Mouse (Mus musculus): ENCODE data around the gene Cdkn1a.
"Not testable (repeated sequence)": the region's sequence is repeated elsewhere in the genome, so short reads cannot be mapped to it uniquely, and the experiment has no call there.

The Cdkn1a gene

DNA sequence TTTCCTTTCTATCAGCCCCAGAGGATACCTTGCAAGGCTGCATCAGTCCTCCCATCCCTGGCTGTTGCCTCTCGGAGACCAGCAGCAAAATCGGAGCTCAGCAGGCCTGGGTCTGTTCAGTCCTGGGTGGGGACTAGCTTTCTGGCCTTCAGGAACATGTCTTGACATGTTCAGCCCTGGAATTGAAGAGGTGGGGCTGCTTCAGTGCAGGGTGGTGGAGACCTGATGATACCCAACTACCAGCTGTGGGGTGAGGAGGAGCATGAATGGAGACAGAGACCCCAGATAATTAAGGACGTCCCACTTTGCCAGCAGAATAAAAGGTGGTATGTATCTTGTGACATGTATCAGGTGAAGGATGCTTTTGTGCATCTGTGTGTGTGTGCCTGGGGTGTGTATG, at the start of gene Cdkn1a:
TSS of gene Cdkn1a (plus strand) at position 201 of the 400 bp plus-strand sequence.
- DNase-seq, result no peak

DNA sequence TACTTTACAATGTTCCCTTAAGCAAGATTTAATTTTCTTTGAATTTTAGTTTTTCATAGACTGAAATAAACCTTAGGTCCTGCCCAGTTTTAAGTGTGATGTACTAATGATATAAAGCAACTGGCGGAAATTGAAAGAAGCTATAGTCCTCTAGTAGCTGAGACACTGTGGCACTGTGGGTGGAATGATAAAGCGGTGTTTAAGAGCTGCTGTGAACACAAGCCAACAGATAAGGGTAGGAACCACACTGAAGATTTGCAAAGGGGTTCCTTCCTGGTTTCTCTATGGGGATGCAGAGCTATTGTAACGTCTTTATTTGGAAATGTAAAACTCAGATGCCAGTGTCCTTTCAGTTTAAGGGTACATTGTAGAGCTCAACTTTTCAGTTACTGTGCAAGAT, 49.1 kb upstream of the Cdkn1a start:
- not testable (repeated sequence) for DNase-seq

DNA sequence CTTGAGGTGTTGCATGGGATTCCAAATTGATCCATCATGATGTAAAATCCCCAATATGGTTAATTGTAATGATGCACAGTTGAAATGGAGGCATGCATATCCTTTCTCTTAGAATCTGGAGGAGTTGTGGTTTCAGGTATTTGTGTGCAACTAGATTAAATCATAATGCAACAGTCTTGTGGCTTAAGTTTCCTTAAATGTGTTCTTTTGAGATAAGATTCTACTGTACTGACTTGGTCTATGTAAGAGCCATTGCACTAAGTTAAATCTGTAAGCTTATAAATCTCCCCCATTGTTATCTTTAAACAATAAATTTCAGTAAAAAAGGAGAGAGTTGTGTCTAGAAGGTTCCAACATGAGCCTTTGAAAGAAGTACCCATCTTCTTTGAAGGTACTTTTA, 48.2 kb upstream of the Cdkn1a start:
- DNase-seq, result no peak

DNA sequence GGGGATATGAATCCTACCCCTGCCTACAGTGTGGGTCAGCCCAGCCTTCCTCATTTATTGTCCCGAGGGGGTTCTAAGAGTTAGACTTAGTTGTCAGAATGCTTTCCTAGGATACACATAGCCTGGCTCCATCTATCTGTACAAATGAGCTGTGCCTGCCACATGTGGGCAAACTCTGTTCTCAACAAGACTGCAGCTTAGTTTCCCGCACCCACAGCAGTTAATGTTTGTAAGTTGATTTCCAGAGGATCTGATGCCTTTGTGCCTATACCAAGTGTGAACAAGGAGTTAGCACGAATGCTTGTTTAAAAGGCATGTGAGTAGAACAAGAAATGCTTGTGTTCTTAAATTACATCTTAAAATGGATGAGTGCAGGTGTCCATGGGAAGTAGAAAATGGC, 47.2 kb upstream of the Cdkn1a start:
- no peak for DNase-seq

DNA sequence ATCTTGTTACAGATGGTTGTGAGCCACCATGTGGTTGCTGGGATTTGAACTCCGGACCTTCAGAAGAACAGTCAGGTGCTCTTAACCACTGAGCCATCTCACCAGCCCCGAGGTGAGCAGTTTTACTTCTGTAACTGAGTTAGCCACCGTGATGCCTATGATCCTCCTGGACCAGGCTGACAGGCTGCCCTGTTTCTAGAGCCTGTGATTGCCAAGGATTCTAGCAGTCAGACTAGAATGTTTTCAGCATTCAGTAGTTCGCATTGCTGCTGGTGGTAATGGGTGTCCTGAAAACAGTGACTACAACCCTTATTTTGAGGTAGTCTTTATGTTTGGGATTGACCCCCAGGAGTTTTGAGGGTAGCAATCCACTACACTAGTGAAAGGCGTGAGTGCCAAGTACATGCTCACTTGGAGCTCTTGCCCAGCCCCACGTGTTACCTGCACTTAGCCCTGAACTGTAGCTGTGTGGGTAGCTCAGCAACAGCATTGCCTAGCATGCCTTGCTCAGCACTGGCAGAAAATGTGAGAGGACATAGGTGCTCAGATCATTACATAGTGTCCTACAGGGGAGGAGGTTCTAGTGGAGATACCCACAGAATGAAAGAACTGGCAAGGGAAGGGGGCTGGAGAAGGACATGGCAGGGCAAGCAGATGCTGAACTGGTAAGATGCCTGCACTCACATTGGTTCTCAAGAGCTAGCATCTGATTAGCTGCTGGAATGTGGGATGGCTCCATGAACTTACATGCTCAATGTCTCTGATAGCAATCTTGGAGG, 46.4 kb upstream of the Cdkn1a start:
- DNase-seq, result no peak

DNA sequence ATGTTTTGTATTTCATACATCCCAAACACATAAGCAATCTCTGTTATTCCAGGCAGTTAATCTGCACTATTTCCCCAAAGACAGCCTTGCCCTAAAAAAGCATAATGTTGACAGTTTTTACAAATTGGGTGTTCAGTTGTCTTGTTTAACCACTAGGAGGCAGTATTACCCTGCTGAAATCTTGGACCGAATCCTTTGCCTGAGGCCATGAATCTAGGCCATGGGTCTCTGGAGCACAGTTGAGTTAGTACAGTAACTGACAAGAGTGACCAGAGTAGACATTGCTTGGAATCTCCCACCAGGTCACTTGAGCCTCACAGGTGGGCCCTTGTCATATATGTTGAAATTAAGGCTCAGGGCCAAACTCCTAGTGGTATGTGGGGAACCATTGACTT, 45.9 kb upstream of the Cdkn1a start:
- DNase-seq, result no peak

DNA sequence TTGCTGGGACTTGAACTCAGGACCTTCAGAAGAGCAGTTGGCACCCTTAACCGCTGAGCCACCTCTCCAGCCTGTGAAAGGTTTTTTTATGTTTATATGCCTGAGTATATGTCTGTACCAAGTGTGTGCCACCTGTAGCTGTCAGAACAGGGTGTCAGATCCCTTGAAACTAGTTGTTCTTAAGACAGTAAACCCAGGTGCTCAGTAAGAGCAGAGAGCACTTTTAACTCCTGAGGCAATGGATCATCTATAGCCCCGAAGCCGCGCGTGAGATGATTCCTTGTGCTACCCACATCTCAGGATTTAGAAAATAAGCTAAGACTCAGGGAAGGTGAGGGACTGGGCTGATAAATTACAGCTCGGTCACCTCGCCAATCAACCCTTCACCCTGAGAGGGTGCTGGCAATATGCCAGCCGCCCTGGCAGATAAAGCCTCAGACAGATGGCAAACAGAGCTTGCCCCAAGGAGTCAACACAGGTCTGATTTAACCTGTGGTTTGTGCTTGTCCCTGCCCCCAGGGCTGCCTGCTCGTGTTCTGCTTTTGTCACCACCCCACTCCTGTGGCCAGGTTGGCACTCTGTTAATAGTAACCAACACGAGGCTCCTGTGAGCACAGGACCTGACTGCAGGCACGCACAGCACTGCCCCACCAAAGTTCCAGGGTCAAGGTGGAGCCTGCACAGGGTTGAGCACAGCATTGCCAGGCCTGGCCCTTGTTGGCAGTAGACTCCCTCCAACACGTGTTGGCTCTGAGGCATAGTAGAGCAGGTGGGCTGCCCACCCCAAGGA, 44.8 kb upstream of the Cdkn1a start:
- peak; percentile 85 to 86 for DNase-seq

DNA sequence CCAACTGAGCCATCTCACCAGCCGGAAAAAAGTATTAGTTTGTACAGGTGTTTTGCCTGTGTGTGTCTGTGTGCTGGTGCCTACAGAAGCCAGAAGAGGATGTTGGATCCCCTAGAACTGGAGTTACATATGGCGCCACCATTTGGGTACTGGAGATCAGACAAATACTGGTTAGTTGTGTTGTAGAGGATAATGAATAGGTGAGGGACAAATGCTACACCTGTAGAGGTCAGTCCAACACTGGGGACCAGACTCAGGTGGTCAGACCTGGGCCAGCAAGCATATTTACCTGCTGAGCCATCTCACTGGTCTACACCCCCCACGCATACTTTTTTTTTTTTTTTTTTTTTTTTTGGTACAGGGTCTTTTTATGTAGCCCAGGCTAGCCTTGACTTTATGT, 43.9 kb upstream of the Cdkn1a start:
- no peak for DNase-seq

DNA sequence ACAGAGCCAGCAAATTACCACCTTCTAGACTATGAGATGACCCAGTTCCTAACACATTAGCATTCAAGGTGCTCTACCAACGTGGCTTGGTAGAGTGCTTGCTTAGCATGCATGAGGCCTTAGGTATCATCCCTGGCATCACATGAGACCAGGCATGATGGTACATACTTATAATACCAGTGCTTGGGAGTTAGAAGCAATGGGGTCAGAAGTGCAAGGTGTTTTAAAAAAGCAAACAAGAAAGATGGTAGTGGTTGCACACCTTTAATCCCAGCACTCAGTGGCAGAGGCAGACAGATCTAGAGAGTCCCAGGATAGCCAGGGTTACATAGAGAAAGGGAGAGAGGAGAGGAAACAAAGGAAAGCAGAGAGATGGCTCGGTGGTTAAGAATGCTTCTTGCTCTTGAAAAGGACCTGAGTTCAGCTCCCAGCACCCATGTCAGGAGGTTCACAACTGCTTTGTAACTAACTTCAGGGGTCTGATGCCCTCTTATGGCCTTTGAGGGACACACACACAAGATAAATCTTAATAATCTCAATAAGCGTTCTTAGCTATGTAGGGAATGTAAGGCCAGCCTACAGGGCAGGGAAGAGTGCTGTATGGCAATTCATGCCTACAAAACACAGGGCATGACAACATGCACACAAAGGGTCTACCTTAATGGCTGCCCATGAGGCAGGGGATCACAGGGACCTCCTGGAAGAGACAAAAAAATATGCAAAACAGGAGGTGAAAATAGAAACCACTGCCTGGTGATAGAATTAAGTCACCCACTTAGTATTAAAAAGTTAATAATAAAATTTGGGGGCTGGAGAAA, 42.9 kb upstream of the Cdkn1a start:
- no peak for DNase-seq

DNA sequence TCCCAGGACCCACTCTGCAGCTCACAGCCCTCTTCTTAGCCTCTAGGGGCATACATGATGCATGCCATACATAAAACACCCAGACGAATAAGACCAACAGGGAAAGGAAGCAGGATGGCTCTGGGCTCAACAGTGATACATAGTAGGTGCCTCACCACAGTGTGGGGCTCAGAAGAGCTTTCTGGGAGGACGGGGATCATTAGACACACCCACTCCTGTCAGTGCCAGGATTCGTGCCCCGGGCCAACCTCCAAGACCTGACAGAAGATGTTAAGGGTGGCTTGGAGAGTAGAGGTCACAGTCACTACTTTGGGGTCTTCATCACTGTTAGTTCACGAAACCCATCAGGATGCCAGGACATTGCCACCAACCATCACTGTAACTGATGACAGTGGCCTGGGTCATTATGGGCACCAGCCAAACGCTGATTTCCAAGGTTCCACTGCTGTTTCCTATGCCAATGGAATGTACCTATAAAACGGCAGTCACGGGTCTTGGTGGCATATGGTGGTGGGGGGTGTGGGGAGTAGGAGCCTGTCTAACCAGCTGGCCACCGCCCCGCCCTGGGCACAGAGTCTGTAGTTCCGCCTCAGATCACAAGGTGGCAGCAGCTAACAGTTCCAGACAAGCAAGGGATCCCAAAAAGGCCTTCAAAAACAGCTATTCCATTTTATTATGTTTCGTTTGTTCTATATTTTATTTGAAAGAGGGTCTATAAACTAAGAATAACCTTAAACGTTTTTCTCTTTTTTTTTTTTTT, 41.8 kb upstream of the Cdkn1a start:
- DNase-seq, result peak; percentile 94 to 95

DNA sequence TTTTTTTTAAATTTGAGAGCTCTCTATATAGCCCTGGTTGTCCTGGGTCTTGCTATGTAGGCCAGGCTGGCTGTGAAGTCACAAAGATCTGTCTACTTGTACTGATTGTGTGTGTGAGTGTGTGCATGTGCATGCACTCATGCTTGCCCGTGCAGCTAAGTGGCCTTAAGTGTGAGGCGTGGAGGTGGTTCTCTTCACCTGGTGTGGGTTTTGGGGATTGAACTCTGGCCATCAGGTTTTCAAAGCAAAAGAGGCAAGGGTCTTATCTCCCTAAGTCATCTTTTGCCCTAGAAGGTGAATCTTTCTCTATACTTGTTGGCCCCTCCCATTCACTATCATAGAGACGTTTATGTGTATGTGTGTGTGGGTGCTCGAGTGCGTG, 41.3 kb upstream of the Cdkn1a start:
- DNase-seq, result no peak

DNA sequence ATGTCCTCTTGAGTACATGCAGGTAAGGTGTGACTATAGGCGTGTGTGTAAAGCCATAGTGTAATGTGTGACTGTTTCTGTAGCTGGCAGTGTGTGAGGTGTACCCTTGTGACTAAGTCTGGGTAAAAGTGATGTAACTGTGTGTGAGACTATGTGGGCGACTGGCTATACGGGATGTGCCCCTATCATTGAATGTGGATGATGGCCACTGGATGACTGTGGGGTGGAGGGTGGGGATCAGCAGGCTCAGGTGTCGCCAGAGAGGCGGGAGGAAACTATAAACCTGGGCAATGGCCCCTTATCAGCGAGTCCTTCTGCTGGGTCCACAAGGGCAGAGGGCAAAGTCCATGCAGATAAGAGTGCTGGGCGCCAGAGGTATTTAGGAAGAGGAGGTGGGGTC, 40.9 kb upstream of the Cdkn1a start:
- DNase-seq, result no peak

DNA sequence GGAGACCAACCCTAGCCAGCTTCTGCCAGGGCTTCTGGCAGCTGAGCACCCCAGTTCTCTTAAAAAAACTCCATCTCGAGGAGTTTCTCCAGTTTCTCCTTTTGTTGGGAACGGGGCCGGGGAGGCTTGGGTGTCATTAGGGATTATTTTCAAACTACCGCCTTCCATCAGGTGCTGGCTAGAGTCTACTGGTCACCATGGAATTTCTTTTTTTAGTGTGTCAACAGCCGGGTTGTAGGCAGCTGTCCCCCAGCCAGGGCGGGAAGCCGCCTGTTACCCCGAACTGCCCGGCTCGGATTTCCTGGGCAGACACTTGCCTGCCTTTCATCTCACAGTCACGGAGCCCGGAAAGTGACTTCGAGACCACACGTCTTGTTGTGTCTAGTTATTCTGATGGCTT, 40.0 kb upstream of the Cdkn1a start:
- DNase-seq, result peak in 1 of 2 experiments; percentile 55

DNA sequence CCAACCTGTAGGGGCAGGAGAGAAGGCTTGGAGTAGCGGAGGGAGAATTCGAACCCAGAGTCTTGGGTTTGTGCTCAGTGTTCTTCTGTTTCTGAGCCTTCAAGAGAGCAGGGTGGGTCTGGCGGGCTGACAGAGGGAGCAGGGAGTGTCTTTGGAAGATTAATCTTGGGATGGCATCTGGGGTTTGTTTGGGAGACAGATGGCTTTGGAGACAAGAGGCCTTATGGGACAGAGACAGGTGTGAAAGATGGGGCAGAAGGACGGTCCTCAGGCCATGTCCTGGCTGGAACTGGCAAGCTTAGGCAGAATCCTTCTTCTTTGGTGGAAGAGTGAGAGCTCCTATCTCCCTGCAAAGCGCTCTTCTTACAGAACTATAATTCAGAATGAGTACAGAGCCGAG, 37.7 kb upstream of the Cdkn1a start:
- peak in 1 of 2 experiments; percentile 67 for DNase-seq

DNA sequence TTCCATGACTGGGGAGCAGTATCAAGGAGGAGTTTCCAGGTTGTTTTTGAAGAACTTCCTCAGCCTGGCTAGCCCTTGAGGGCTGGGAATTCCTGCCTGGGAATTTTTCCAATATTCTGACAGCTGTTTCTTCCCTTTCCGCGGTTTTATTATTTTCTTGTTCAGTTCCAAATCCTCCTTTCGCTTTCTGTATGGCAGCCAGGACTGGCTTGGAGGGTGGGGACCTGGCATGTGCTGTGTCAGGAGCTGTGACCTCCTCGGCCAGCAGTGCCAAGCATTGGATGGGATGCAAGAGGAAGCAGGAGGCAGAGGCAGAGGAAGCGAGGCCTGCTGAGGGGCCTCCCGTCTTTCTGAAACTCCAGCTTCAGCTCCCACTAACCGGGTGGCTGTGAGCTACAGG, 36.9 kb upstream of the Cdkn1a start:
- DNase-seq, result peak in 1 of 2 experiments; percentile 34

DNA sequence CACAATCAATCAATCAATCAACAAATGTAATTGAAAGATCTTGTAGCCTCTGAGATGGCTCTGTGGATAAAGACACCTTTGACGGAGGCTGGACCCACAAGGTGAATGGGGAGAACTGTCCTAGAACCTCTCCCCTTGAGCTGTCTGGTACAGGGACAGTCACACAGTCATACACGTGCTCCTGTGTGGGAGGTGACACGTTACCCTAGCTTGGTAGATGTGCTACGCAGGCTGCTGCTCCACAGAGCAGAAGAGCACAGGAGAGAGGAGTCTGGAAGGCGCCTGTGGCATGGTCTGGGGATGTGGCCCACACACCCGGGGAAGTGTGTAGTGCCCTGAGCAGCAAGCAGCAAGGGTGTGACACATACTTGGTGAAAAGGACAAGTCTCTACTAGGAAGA, 36.3 kb upstream of the Cdkn1a start:
- DNase-seq, result no peak

DNA sequence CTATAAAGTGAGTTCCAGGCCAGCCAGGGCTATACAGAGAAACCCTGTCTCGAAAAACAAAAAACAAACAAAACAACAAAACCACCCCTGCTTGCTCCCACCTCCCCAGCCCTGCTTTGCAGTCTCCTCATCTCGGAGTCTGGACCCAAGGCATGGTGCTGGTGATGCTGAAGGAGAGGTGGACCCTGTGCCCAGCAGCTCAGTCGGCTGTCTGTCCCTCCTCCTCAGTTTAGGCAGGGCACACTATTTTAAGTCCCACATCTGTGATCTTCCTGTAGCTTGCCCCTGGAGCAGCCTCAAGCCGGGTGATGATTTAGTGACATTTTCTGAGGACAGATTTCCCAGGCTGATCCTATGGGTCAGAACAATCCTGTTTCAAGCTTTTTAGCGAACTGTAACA, 35.2 kb upstream of the Cdkn1a start:
- DNase-seq, result no peak

DNA sequence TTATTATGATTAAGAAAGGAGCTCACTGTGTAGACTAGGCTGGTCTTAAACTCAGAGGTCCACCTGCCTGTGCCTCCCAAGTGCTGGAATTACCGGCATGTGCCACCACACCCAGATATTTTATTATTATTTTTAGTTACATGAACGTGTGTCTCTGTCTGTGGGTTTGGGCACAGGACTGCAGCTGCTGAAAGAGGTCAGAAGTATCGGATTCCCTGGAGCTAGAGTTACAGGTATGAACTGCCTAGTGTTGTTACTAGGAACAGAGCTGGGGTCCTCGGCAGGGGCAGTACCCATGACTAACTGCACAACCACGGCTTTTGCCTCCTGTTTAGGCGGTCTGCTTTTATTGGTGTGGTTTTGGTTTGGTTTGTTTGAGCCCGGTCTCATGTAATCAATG, 34.6 kb upstream of the Cdkn1a start:
- DNase-seq, result no peak

DNA sequence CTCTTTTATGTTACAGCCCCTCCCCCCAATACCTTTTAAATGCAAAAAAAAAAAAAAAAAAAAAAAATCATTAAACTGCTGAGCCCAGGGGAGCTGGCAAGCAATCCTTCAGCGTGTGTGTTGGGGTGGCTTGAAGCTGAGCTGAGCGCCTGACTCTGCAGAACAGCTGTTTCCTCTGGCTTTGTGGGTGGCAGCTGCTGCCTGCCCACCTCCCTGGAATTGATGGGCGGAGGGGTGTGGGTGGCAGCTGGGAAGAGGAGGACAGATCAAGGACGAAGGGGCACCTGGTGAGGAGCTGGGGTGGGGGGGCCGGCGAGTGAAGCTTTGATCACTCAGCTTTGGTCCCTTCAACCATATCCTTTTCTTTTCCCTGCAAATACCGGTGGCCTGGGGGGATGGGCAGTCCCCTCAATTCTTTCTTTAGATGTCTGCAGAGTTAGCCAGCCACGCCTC, 34.1 kb upstream of the Cdkn1a start:
- DNase-seq, result no peak

DNA sequence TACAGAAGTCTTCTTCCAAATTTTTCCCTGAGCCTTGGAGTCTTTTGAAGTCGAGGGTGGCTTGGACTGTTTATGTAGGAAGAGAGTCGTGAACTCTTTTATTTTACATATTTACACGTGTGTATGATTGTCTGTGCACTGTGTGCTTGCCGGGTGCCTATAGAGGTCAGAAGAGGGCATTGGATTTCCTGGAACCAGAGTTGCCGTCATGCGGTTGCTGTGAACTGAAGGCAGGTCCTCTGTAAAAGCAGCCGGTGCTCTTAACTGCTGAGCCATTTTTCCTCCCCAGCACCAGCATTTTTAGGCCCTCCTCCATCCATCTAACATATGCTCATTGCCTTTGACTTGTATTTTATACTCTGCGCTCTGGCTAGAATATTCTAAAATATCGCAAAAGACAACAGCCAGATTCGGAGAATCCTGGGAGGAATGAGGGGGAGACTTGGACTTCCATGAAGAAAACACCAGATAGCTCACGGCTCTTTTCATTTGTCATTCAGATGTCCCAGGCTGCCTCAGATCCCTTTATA, 33.4 kb upstream of the Cdkn1a start:
- no peak for DNase-seq

DNA sequence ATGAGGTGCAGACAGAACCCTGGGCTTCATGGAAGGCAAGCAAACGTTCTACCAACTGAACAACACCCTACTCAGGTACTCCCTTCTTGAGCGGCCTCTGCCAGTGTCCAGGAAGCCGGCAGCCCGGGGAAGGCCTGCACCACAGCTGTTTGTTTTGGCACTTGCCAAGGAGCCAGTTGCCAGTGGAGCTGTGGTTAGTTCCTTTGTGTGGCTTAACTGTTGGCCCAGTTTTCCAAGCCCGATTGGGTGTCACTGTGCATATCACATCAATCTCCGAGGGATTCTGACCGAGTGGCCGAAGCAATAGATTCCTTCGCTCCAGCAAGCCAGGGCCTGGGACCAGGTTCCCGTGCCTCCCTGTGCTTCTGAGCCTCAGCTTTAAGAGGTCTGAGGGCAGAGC, 32.8 kb upstream of the Cdkn1a start:
- DNase-seq, result no peak

DNA sequence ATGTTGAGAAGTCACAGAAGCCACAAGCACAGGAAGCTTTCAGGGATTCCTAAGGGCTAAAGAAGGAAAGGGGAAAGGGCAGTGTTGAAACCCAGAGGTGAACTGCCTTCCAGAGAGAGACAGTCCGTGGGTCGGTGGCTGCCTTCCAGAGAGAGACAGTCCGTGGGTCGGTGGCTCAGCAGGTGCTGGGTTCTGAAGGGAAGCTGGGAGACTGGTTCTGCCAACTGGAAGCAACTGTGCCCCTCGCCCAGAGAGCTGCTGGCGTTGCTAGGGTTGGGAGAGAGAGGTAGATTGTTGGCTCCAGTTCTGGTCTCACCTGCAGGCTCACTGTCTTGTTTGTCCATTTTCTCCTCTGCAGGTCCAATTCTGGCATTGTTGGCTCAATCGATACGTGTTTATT, 32.3 kb upstream of the Cdkn1a start:
- DNase-seq, result peak in 1 of 2 experiments; percentile 37
